Mouse (Mus musculus): Measurements from ENCODE around the gene Agr3.

Agr3 gene

GRCm38 (mm10) chr12:35925402-35925801 lies at the start of gene Agr3:
TSS of gene Agr3 (plus strand) at chr12:35925620.
- DNase-seq (ENCODE audit: low spot score), result no peak

GRCm38 (mm10) chr12:35884892-35885558 lies 40.4 kb upstream of the Agr3 start:
- no peak for DNase-seq (ENCODE audit: low spot score)

- no peak for DNase-seq (ENCODE audit: low spot score)
Observed at GRCm38 (mm10) chr12:35889383-35889782, 36.0 kb upstream of the Agr3 start.

GRCm38 (mm10) chr12:35890756-35891155 lies 34.7 kb upstream of the Agr3 start:
- DNase-seq (ENCODE audit: low spot score), result no peak

- DNase-seq (ENCODE audit: low spot score), result no peak
Observed at GRCm38 (mm10) chr12:35894304-35894900, 31.0 kb upstream of the Agr3 start.

- DNase-seq (ENCODE audit: low spot score), result no peak
Observed at GRCm38 (mm10) chr12:35895875-35896763, 29.3 kb upstream of the Agr3 start.

- no peak for DNase-seq (ENCODE audit: low spot score)
Observed at GRCm38 (mm10) chr12:35896764-35897282, 28.6 kb upstream of the Agr3 start.

GRCm38 (mm10) chr12:35910632-35911031 lies 14.8 kb upstream of the Agr3 start:
- DNase-seq (ENCODE audit: low spot score), result no peak

GRCm38 (mm10) chr12:35915813-35916212 lies 9.6 kb upstream of the Agr3 start:
- DNase-seq (ENCODE audit: low spot score), result no peak

- no peak for DNase-seq (ENCODE audit: low spot score)
Observed at GRCm38 (mm10) chr12:35916467-35916866, 9.0 kb upstream of the Agr3 start.

- no peak for DNase-seq (ENCODE audit: low spot score)
Observed at GRCm38 (mm10) chr12:35918031-35918430, 7.4 kb upstream of the Agr3 start.

- no peak for DNase-seq (ENCODE audit: low spot score)
Observed at GRCm38 (mm10) chr12:35927804-35928203, 2.4 kb downstream of the Agr3 start.

GRCm38 (mm10) chr12:35932816-35933215 lies 7.4 kb downstream of the Agr3 start:
- DNase-seq (ENCODE audit: low spot score), result no peak

- DNase-seq (ENCODE audit: low spot score), result no peak
Observed at GRCm38 (mm10) chr12:35951757-35952156, 26.3 kb downstream of the Agr3 start.

GRCm38 (mm10) chr12:35957235-35957634 lies 31.8 kb downstream of the Agr3 start:
- no peak for DNase-seq (ENCODE audit: low spot score)

- DNase-seq (ENCODE audit: low spot score), result no peak
Observed at GRCm38 (mm10) chr12:35966098-35966767, 40.8 kb downstream of the Agr3 start.

- DNase-seq (ENCODE audit: low spot score), result no peak
Observed at GRCm38 (mm10) chr12:35966768-35967141, 41.3 kb downstream of the Agr3 start.

- DNase-seq (ENCODE audit: low spot score), result no peak
Observed at GRCm38 (mm10) chr12:35975898-35976297, 50.5 kb downstream of the Agr3 start.

- DNase-seq (ENCODE audit: low spot score), result no peak
Observed at GRCm38 (mm10) chr12:35977633-35978246, 52.3 kb downstream of the Agr3 start.

- DNase-seq (ENCODE audit: low spot score), result no peak
Observed at GRCm38 (mm10) chr12:35979625-35980024, 54.2 kb downstream of the Agr3 start.

GRCm38 (mm10) chr12:35981732-35982360 lies 56.4 kb downstream of the Agr3 start:
- no peak for DNase-seq (ENCODE audit: low spot score)

Data from ovary, adult 18-20 months (tissue).